Mouse (Mus musculus) testis, adult 2 months (tissue): Measurements from ENCODE around the gene Ndufab1.

ENCODE experiments used
- CTCF ChIP-seq: fragments of 200-500 bp; IDR thresholded peaks from 2 replicates; pipeline ENCODE4 v1.5.1; 2012; ENCODE audit warnings: low read depth, mild to moderate bottlenecking, inconsistent platforms, low read length, moderate library complexity; ENCODE audit not compliant: control insufficient read depth, insufficient read depth, insufficient replicate concordance
- POLR2A ChIP-seq: fragments of 200-500 bp; IDR thresholded peaks from 2 replicates; pipeline ENCODE4 v1.6.1; 2012; ENCODE audit warnings: low read depth, mild to moderate bottlenecking, inconsistent platforms, low read length, moderate library complexity; ENCODE audit not compliant: control insufficient read depth

GRCm38 (mm10) chr7:122094564-122095330 lies 6.9 kb downstream of the Ndufab1 start:
- no peak for TF ChIP-seq CTCF
- TF ChIP-seq POLR2A: no peak
